Mouse (Mus musculus): Measurements from ENCODE around the gene Cachd1. TPM values are rescaled to one million over a fixed set of nuclear protein-coding genes. Genes with fewer than 3 reads are reported as not detected.

Gene Cachd1
- total RNA-seq, 4 experiments from 2014 or later, result 3.0 to 10.7 (median 5.8) TPM

DNA sequence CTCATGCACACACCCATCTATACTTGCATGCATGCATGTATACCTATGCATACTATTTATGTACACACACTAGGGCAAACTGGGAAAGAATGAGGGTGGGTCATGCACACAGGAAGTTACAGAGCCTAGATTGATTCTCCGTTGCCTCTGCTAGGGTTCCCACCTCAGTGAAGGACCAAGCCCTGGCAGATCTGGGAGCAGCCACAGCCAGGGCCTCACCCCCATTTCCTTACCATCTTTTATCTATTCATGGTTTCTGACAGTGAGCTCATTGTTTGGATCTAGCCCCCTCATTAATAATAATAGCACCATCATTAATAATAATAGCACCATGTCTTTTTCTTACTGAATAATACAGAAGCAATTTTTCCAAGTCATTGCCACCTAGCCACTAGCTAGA, 143.9 kb downstream of the Cachd1 start:
- no peak for DNase-seq (ENCODE audit: low spot score in 2 of 2)

DNA sequence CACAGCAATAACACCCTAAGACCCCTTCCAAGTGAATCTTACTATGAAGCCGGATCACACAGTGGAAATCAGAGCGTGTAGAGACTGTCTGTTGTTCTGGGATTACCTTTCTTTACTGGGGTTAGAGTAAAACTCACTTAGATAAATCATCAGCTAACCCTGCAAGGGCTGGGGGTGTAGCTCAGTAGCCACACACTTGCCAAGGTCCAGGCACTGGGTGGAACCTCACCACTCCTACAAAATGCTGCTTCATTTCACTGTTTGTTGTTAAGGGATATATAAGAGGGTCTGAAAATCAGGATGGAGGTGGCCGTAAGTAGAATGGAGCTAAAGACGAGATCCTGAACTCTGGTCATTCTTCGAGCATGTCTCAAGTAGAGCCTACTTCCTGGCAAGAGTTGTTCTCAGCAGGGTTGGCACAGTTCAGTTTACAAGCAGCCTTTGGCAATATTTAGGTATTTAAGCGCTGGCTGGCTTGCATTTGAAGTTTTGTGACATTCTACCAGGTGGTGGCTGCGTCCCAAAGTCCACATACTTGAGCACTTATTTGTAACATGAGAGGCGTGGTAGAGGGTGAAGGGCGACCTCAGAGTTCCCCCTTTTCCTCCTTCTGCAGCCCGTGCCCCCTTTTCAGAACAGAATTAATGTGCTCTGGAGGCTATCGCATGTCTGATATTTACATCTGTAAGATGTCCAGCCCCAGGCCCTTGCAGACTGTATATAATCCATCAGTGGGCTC, 146.5 kb downstream of the Cachd1 start:
- peak in 1 of 2 experiments; percentile 17 for DNase-seq (ENCODE audit: low spot score in 2 of 2)

DNA sequence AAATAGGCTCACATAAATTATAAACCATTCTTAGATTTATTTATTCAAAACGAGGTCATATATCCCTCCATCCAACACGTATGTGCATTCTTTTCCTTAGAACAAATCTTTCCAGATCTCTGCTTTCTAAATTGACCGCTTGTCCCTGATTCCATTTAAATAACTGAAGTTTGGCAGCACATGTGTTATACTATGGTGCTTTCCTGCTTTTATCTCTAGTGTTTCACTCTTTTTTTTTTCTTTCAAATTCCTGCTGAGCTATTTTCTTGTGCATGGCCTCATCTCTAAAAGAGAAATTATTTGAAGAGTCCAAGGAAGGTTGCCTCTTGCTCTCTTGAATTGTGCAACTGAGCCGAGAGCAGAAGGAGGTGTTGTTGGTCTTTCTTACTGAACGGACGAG, 147.1 kb downstream of the Cachd1 start:
- DNase-seq (ENCODE audit: low spot score in 2 of 2), result no peak

DNA sequence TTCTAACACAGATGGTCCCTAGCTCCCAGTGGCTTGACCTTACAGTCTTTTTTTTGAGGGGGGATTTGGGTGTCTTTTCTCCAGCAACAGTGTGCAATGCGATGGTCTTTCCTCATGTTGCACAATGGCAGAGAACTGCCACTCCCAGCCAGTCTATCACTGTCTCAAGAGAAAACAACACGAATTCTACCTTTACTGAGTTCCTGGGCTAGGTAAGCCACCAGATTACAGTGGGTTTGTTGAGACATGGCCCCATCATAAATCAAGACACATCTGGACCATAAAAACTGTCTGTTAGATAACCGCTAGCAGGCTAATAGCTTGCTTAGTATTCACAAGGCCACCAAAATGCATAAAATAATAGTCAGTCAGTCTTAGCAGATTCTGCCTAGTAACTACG, 147.8 kb downstream of the Cachd1 start:
- no peak for DNase-seq (ENCODE audit: low spot score in 2 of 2)

- no peak for DNase-seq (ENCODE audit: low spot score in 2 of 2)
Measured at GRCm38 (mm10) chr4:100925153-100925552, 148.7 kb downstream of the Cachd1 start.

DNA sequence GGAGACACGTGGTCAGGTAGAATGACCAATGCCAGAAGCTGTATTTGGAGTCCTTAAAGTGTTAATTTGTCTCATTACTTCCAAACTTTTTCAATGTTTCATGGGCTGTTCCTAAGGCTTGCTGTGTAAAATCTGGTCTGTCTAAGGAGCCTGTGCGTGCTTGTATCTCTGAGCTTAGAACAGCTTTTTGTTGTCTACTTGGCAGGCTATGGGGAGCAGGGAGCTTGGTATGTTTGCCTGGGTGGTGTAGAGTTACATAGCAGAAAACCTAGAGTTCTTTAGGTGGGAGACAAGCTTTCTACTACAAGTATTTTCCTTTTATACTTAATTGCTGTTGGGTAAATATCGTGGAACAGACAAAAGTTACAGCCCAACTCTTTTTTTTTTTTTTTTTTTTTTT, 150.1 kb downstream of the Cachd1 start:
- DNase-seq (ENCODE audit: low spot score in 2 of 2), result no peak

DNA sequence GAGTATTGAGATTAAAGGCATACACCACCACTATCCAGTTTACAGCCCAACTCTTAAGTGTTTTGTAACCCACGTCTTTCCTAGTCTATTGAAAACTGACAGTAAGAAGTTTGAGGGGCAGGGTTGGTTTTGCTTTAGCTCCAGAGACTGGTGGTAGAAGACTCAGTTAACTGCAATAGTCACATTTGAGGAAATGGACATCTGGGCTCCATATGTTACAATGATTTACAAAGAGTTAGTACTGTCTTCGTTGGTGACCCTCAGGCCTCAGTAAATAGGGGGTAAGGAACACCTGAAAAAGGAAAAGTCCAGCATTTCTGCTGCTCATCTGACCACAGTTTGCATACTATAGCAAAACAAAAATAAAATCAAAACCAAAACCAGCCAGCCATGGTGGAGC, 150.6 kb downstream of the Cachd1 start:
- DNase-seq (ENCODE audit: low spot score in 2 of 2), result no peak

- no peak for DNase-seq (ENCODE audit: low spot score in 2 of 2)
Measured at GRCm38 (mm10) chr4:100943689-100944088, 167.2 kb downstream of the Cachd1 start.

GRCm38 (mm10) chr4:100944276-100944675, 167.8 kb downstream of the Cachd1 start:
- DNase-seq (ENCODE audit: low spot score in 2 of 2), result no peak

DNA sequence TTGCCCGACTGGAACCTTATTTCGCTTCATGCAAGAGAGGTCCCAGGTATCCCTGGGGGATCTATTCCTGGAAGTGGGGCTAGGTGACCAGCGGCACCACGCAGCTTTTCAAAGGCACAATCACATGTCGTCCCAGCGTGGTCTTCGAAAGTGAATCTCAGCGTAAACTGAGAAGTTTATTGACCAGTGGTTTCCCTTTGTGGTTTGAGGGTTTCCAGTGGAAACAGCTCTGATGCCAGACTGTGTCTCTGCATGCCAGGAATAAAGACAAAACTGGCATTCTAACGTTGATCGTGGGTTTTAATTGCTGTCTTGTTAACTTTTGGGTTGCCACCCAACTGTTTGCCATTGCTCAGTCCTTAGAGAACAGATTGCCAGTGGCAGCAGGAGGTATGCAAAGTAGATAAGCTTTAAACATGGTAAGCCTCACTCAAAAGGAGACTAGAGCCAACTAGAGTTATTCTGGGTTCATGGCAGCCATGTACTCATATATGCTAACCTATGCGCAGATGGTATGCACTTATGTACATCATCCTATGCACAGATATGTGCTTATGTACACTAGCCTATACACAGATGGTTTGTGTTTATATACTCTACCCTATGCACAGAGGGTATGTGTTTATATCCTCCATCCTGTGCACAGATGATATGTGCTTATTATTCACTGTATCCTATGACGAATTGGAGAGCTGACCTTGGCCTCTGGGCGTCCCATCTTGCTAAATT, 168.9 kb downstream of the Cachd1 start:
- no peak for DNase-seq (ENCODE audit: low spot score in 2 of 2)

GRCm38 (mm10) chr4:100948494-100949425, 172.3 kb downstream of the Cachd1 start:
- DNase-seq (ENCODE audit: low spot score in 2 of 2), result no peak

DNA sequence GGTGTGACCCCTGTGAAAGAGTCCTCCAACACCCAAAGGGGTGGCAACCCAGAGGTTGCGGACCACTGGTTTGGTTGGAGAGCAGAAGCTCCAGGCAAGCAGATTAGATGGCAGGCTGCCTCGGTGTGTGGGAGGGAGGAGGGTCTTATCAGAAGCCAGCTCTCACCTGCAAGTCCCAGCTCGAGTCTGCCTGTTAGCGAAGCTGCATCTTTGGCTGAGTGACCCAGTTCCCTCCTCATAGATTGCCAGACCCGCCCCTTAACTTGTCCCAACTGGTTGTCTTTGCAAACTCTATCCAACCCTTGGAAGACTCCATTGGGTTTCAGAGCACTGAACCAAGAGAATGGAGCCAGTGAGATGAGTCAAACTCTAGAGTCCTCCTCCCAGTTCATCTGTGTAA, 173.8 kb downstream of the Cachd1 start:
- no peak for DNase-seq (ENCODE audit: low spot score in 2 of 2)

- DNase-seq (ENCODE audit: low spot score in 2 of 2), result no peak
Measured at GRCm38 (mm10) chr4:100951876-100952275, 175.4 kb downstream of the Cachd1 start.

DNA sequence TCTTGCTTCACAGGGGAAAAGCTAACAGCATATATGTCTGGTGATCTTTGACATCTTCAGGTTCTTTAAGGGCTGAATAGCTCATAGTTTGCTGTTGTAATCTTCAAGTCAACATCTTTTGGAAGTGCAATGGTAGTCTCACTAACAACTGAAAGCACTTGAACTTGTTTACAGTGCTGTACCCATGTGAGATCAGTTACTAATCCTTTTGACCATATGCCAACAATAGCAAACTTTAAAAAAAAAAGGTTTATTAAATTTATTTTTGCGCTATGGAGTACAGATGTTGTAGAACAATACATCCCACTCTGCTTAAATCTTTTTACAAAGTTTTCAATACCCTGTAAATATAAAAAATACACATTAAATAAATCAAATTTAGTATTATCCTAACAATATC, 186.9 kb downstream of the Cachd1 start:
- no peak for DNase-seq (ENCODE audit: low spot score in 2 of 2)

DNA sequence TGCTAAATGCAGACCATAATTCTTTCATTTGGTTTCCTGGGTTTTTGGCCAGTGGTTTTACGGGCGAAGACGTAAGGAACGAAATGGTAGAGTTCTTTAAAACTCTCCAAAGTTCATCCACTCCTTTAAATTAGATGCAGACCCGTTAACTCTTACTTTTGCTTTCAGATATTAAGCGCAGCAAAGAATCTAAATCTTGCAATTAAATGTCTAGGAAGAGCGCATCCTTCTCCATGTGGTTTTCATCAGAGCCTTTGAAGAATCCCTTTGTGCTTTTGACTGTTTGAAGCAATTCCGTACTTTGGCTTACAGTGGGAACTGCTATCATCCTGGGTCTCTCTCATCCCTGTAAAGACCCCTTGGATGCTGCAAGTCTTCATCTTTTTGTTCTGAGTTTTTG, 187.3 kb downstream of the Cachd1 start:
- no peak for DNase-seq (ENCODE audit: low spot score in 2 of 2)

DNA sequence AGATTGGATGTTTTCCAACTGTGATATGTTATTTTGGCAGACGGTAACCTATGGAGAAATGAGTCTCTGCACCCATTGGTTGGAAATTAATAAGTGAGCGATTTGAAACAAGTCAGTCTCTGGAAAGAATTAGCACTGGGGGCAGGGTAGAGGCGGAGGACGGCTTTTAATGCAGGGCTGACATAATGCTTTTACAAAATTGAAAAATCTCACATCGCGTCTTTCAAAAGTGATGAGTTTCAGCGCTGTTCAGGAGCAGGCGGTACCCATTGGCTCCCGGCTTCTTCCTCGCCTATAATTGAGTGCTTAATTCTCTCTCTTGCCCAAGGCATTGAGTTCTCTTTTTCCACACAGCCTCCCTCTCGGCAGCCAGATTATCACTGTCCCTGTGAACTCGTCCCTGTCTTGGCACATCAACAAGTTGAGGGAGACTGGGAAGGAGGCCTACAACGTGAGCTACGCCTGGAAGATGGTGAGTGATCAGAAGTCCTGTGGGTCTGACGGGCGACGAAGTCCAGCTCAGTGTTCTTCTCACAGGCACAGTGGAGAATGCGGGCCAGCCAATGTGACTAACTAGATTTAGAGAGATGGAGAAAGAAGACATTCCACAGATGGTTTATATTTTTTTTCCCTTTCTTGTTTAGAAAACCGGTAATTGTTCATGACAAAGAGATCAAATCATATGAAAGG, 191.4 kb downstream of the Cachd1 start:
- no peak for DNase-seq (ENCODE audit: low spot score in 2 of 2)

DNA sequence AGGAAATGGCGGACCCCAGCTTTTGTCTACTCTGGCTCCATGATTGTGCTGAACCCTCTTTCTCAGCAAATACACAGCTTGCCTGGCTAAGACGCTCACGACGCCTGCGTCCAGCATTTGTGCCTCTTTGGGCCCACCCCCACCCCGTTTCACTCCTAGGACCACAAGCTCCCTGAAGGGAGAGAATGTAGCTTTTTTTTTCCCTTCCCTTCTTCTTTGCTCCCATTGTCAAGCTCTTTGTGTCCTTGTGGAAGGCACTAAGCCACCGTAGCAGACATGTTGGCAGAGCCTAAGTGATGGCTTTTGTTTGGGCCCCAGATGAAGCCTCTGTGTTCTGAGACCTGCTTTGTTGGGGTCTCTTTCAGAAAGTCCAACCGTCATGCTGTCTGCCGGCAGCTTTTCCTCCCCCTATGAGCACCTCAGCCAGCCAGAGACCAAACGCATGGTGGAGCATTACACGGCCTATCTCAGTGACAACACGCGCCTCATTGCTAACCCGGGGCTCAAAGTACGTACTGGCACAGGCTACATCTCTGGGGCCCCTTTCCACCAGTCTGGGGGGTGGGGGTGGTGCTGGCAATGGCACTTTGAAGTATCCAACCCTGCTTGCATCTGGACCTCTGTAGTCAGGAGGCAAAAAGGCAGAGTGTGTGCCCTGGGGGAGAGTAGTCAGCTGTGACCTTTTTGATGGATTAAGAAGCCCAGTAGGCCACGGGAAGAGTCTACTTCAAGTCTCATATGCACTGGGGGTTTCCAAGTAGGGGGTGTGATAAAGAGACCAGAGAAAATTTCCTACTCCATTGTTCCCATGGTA, 197.4 kb downstream of the Cachd1 start:
- no peak for DNase-seq (ENCODE audit: low spot score in 2 of 2)

DNA sequence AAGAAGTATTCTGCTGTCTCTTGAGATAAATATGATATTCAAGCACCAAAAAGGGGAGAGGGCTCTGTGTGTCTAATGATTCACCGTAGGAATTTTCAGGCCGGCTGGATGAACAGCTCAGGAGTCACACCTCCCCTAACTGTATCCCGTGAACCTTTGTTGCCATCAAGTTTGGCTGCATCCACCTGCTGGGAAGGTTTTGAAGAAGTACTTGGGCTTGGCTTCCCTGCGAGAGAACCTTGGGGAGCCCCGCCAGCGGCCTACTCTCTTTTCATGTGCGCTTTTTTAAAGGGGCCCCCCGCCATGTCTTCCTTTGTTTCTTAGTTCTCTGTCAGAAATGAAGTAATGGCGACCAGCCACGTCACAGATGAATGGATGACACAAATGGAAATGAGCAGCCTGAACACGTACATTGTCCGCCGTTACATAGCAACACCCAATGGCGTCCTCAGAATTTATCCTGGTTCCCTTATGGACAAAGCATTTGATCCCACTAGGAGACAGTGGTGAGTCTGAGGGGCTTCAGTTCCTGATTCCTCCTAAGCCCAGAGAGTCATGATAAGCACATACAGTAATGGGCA, 198.1 kb downstream of the Cachd1 start:
- DNase-seq (ENCODE audit: low spot score in 2 of 2), result no peak

- DNase-seq (ENCODE audit: low spot score in 2 of 2), result no peak
Measured at GRCm38 (mm10) chr4:100977522-100977921, 201.0 kb downstream of the Cachd1 start.

DNA sequence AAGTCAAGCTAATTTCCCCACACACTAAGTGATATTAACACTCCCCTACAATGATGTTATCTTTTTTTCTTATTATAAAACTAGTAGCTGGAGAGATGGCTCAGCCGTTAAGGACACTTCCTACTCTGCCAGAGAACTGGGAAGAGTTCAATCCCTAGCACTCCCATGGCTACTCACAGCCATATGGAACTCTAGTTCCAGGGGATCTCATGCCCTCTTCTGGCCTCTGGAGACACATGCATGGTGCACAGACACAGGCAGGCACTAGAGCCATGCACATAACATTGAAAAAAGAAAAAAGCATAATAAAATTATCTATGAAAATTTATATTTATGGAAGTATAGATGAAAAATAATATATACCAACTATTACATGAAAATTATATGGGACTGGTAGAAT, 210.7 kb downstream of the Cachd1 start:
- DNase-seq (ENCODE audit: low spot score in 2 of 2), result no peak

Measured in gastrocnemius, adult 8-10 months (tissue).